Mouse (Mus musculus) cerebellum, adult 11-12 months (tissue): ENCODE data around the gene Suds3.

Experiments
- DNase-seq: peaks from one replicate; pipeline ENCODE4 v3.0.0; 2022

The Suds3 gene

DNA sequence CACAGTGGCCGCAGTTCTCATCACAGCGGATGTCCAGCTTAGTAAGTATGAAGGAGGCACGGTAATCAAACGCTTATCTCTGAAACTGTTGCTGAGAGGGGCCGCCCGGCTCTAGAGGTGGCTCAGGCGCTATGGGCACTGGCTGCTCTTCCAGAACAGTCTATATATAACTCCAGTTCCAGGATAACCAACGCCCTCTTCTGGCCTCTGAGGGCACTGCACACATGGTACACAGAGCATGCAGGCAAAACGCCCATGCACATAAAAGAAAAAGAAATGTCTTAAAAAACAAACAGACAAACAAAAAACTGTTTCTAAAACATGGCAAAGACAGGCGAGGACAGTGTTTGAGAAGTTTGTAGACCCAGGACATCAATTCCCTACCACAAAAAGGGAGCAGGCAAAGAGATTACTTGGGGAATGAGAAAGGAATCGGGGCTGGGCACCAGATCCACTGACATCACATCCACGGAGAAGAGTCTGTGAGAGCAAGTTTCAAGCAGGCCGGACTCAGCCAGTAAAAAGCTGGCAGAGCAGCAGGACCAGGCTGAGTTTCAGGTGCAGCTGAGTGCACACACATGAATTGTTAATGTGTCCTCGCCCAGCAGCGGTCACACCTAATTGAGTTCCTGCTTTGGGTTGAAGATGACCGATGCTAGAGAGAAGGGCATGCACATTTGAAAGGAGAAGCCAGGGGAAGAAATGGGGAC lies 4.7 kb downstream of the Suds3 start:
- no peak for DNase-seq

GRCm38 (mm10) chr5:117109522-117109921 lies 6.4 kb downstream of the Suds3 start:
- DNase-seq, result no peak

- DNase-seq, result peak; percentile 34
Observed at GRCm38 (mm10) chr5:117108731-117109130, 7.2 kb downstream of the Suds3 start.

GRCm38 (mm10) chr5:117108292-117108691 lies 7.6 kb downstream of the Suds3 start:
- DNase-seq, result peak; percentile 22

DNA sequence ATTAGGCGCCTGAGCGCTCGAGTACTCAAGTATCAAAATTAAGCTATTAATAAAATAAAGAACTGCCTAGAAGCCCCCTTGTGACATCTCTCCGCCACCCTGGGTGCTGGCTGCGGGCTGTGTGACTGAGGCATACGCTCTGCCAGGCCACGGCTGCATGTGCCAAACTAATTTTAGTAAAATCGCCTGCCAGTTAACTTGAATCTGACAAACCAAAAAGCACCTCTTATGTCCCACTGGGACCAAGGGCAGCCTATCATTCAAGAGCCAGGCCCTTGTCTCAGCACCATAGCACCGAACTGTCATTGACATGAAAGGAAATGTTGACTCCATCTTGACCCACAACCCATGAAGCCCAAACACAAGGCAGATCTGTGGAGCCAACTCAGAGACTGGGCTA lies 10.2 kb downstream of the Suds3 start:
- peak; percentile 47 for DNase-seq

DNA sequence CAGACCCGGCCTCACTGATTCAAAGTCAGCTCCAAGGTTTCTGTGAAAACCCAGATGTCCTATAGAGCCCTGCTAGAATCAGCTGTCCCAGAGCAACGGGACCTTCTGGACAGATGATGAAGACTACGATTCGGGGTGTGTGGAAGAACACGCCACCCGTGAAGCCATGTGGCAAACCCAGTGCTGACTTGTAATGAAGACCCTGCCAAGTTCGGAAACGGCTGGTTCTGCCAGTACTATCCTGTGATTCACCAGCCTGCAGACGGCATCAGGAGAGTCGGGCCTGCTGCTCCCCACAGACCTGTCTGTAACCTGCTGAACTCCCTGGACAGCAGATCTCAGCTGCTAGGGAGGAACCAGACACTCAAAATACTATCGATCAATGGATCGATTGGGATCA lies 11.6 kb downstream of the Suds3 start:
- peak; percentile 41 for DNase-seq

GRCm38 (mm10) chr5:117103194-117103929 lies 12.6 kb downstream of the Suds3 start:
- DNase-seq, result peak; percentile 78

- DNase-seq, result no peak
Observed at GRCm38 (mm10) chr5:117099742-117100141, 16.2 kb downstream of the Suds3 start.

GRCm38 (mm10) chr5:117099008-117099407 lies 16.9 kb downstream of the Suds3 start:
- no peak for DNase-seq

- peak; percentile 53 for DNase-seq
Observed at GRCm38 (mm10) chr5:117096716-117097115, 19.2 kb downstream of the Suds3 start.

DNA sequence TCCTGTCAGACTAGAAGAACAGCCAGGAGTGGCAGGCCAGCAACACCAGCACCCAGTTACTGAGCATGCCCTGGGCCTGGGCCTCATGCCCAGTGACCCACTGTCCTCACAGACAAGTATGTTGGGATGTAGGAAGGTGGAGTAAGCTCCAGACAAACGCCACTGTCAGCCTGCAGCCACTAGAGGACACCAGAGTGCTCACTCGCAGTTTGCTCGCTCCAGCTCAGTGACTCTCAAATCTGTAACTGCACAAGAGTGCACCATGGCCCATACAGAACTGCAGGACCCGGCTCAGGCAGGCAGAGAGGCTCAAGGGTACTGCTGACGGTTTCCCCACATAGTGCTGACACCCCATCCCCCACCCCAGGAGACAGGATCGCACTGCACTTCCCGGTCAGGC lies 21.5 kb downstream of the Suds3 start:
- peak; percentile 61 for DNase-seq

- no peak for DNase-seq
Observed at GRCm38 (mm10) chr5:117089786-117090185, 26.1 kb downstream of the Suds3 start.

GRCm38 (mm10) chr5:117089147-117089546 lies 26.8 kb downstream of the Suds3 start:
- no peak for DNase-seq

GRCm38 (mm10) chr5:117087718-117088117 lies 28.2 kb downstream of the Suds3 start:
- no peak for DNase-seq

DNA sequence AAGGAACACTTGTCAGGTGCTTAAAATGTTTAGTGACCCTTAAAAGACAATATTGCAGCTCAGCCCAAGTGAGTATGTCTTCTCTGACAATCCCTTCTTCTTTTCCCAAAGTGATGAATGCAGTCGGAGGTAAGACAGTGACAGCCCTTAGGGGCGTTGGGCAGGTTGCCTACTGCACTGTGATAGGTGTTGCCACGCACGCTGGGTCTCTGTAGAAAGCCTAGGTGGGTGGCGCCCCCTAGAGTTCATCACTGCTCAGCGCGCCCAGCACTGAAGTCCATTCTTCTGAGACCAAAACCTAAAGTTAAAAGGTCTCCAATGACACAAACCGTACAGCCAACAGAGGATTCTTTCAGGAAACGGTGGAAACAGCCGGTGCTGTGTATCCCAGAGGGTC lies 46.4 kb downstream of the Suds3 start:
- DNase-seq, result peak; percentile 79

- DNase-seq, result no peak
Observed at GRCm38 (mm10) chr5:117068808-117069497, 47.0 kb downstream of the Suds3 start.

GRCm38 (mm10) chr5:117068181-117068580 lies 47.7 kb downstream of the Suds3 start:
- DNase-seq, result no peak

GRCm38 (mm10) chr5:117061251-117061650 lies 54.7 kb downstream of the Suds3 start:
- peak; percentile 61 for DNase-seq

DNA sequence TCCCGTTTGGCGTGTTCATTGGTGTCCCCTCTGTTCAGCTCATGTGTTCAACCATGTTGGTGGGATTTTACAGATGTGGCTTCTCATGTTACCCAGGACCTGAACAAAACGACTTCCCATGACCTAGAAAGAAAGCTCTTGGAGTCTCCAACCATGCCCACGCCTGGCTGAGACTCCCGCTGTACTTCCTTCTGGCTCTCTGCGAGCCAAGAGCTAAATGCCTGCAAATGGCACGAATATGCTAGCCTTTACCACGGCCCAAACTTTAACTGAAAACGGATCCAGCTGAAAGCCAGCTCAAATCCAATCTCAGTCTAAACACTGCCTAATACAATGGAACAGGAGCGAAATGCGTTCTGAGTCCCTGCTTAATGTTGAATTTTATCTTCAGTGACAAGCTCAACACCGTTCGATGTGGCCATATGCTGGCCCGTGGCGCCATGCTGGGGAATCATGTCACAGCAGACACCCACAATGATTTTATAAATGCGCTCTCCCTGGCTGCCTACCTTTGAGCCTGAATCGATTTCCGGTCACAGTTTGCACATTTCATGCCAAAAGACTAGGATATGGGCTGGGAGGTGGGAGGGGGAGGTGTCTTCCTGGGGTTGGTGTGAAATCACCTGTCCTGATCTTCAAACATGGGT lies 55.3 kb downstream of the Suds3 start:
- peak; percentile 90 for DNase-seq

GRCm38 (mm10) chr5:117049940-117050339 lies 66.0 kb downstream of the Suds3 start:
- DNase-seq, result no peak

DNA sequence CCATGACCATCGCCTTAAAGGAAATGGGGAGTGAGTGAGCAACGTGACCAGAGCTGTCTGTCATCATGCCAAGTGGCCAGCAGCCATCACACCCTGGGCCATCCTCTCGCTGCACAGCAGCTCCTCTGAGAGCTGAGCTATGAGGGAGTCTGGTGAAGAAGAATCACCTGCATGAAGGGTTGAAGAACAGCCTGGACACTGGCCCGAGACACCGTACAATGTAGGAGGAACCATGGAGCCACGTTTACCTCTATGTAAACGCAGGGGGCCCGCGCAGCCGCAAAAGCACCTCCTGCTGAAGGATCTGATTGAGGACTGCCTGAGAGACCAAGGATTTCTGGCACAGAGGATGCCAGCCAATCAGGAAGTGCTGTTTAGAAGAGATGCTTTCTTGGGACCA lies 70.8 kb downstream of the Suds3 start:
- DNase-seq, result peak; percentile 70

DNA sequence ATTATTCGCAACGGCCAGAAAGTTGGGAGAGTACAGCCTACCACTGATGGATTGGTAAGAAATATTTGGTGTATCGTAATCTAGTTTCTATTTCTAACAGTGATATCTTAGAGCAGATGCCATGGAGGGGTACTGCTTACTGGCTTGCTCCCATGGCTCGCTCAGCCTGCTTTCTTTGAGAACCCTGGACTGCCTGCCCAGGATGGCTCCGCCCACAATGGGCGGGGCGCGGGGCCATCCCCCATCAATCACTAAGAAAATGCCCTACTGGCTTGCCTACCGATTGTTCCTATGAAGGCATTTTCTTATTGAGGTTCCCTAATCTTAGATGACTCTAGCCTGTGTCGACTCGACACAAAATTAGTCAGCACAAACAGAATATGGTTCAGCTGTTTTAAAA lies 73.3 kb downstream of the Suds3 start:
- DNase-seq, result no peak
